Mouse (Mus musculus) mouse embryonic stem cell (cell line): ENCODE results near the gene Retnlg.
"Not testable (repeated sequence)": the region's sequence is repeated elsewhere in the genome, so short reads cannot be mapped to it uniquely, and the experiment has no call there.

Source experiments
- in situ Hi-C, 2 experiments: fragments of 300-500 bp; cut with MboI; formaldehyde crosslinking; loops; 1 replicate in 1 of 2; 3 replicates in 1 of 2; pipeline ENCODE4 v1.14.3; 2019 to 2020; ENCODE audit warnings: low sequenced_read_pairs in 2 of 2, low pct_unique_long_range_greater_than_20kb in 1 of 2, mixed read lengths in 1 of 2; ENCODE audit not compliant: unreplicated experiment in 1 of 2

Gene Retnlg

GRCm38 (mm10) chr16:48872321-48872720 is at the start of gene Retnlg:
Gene Retnlg, plus strand, starts transcription at chr16:48872621.
- in situ Hi-C loops: no loop called here

- in situ Hi-C loops: no loop called here
Measured at GRCm38 (mm10) chr16:48826474-48826873, 45.9 kb upstream of the Retnlg start.

DNA sequence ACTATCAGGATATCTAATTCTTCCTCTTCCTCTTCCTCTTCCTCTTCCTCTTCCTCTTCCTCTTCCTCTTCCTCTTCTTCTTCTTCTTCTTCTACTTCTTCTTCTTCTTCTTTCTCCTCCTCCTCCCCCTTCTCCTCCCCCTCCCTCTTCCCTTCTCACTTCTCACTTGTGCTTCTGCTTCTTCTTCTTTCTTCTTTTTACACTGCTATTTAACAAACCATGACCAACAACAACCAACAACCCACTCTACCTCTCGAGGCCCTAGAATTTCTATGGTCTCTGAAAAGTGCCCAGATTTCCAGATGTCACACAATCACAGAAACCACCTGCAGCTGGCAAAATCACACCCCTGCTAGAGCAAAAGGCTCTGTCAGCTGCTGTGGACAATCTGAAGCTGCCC is 44.8 kb upstream of the Retnlg start:
- in situ Hi-C loops: no loop called here

GRCm38 (mm10) chr16:48829060-48829459 is 43.4 kb upstream of the Retnlg start:
- in situ Hi-C loops: no loop called here

GRCm38 (mm10) chr16:48832055-48832454 is 40.4 kb upstream of the Retnlg start:
- in situ Hi-C loops: no loop called here

DNA sequence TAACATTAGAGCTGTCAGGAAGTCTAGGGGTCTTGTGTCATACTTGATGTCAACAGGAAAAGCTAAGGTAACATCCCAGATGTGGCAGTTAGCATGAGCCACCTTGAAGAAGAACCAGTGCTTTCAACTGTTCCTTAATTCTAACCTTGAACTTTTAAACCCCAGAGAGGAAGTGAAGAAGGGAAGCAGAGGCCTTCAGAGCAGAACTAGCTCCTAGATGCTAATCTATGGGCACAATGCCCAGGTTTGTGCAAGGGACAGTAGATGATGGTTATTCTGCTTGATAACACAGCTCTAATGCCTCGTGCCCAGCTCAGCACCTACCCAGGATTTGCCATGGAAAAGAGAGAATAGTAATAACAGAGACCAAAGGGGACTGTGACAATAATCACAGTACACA is 38.8 kb upstream of the Retnlg start:
- in situ Hi-C loops: not testable (repeated sequence)

DNA sequence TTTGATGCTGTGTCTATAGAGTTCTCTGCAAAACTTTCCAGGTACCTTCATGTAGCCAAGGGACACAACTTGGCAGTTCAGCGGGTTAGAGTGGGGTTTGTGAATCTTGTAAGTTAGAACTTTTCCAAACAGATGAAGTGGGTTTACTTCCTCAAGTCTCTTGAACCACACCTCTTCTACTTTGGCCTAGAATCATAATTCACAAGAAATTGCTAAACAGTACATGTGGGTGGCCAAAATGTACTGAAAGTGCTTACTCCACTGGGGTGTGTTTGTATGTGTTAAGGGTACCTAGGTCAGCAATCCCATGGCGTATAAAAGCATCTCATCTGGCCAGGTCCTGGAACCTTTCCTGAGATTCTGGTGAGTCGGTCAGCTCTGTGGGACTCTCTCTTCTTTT is 30.2 kb upstream of the Retnlg start, which contains the start of gene Retnla:
Gene Retnla, plus strand, starts transcription at position 286 of the 400 bp plus-strand sequence.
- in situ Hi-C loops: no loop called here

GRCm38 (mm10) chr16:48843671-48844386 is 28.6 kb upstream of the Retnlg start:
- in situ Hi-C loops: no loop called here

GRCm38 (mm10) chr16:48865004-48865403 is 7.4 kb upstream of the Retnlg start:
- in situ Hi-C loops: not testable (repeated sequence)

- in situ Hi-C loops: no loop called here
Measured at GRCm38 (mm10) chr16:48867690-48868089, 4.7 kb upstream of the Retnlg start.

DNA sequence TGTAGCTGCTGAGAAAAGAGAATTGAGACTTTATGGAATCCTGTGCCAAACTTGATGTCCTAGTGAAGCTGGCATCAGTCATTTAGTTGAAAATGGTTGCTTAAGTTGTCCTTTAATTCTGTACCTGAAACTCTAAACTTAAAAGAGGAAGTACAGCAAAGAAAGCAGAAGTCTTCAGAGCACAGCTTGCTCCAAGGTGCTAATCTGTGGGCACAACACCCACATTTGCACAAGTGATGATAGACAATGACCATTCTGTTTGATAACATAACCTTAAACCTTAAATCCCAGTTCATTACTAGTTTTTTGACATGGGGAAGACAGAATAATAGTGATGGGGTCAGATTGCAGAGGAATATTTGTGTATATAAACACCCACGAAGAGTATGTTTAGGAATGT is 3.8 kb upstream of the Retnlg start:
- in situ Hi-C loops: no loop called here

GRCm38 (mm10) chr16:48869671-48870070 is 2.8 kb upstream of the Retnlg start:
- in situ Hi-C loops: no loop called here

DNA sequence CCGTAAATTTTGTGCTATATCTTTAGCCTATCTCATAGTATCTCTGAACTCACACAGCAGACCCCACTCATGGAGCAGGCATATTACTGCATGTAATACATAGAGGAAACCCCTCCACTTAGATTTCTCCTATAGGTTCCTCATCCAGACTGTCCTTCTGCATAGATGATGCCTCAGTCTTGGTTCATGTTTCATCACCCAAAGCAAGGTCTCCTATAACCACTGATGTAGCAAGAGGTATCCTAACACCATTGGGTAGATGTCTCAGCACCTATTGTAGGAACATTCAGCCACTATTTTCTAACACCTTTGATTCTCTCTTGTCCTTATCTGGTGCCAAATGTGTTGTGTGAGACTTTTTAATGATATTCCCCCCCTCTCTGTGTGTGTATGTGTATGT is 667 bp upstream of the Retnlg start:
- in situ Hi-C loops: no loop called here

DNA sequence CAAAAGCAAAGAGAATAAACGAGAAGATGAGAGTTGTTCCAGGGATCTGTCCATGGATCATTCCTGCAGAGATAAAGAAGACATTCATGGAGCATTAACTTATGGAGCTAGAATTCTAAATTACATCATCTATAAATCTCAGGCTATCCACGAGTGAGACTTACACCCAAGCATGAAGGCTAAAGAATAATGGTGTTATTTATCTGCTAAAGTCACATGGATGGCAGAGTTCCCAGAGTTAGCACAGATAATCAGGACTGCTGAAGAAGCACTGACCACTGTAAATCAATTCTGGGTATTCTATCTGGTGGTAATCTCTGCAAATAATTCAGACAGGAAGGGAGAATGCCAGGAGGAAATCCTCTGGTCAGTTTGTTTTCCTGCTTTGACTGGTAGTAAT is 18.3 kb downstream of the Retnlg start:
- in situ Hi-C loops: no loop called here

GRCm38 (mm10) chr16:48899868-48900267 is 27.4 kb downstream of the Retnlg start:
- in situ Hi-C loops: no loop called here

DNA sequence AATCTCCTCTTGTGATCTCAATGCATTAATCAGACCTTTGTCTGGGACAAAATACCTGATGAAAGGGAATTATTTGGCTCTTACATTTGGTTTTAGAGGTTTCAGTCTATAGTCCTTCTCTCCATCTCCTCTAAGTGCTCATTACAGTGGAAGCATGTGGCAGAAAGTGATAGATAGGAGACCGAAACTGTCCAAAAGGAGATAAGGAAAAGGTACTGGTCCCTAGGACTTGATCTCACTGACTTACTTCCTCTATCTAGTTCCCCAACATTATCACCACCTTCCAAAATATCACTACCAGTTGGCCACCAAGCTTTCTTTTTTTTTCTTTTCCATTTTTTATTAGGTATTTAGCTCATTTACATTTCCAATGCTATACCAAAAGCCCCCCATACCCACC is 38.8 kb downstream of the Retnlg start:
- in situ Hi-C loops: no loop called here

- in situ Hi-C loops: no loop called here
Measured at GRCm38 (mm10) chr16:48913206-48913605, 40.8 kb downstream of the Retnlg start.

DNA sequence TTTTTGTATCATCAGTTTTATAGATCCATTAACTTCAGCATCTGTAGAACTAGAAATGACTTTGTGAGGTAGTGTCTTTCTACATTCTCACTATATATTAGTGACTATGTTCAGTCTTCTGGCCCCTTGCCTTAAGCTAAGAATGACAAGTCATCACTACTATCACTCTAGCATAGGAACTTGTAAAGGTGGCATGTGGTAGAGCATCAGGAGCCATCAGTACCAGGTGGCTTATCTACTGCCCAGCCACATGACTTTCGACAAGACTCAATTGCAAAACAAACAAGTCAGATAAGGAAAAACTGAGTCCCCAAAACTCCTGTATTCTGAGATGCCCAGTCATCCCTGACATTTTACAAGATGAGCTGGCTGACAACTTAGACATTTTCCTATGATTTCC is 51.3 kb downstream of the Retnlg start:
- in situ Hi-C loops: no loop called here
